Mouse (Mus musculus) liver, postnatal 0 days (tissue): ENCODE results near the gene Tmem145.

Source experiments
- CTCF ChIP-seq: sonication (generic); IDR thresholded peaks from 2 replicates; pipeline ENCODE4 v1.5.1; 2016; ENCODE audit warnings: antibody characterized with exemption, low read depth
- EP300 ChIP-seq: IDR thresholded peaks from 2 replicates; pipeline ENCODE4 v1.6.1; 2016; ENCODE audit warnings: antibody characterized with exemption, low read depth, mild to moderate bottlenecking

GRCm38 (mm10) chr7:25268588-25268987 is 37.3 kb upstream of the Tmem145 start:
- TF ChIP-seq CTCF (no peak), EP300 (no peak)
